Mouse (Mus musculus): ENCODE results near the gene Dchs1.

- TF ChIP-seq CTCF (IDR thresholded peaks at IDR 0.05; ENCODE audit: control insufficient read depth, insufficient read depth, insufficient replicate concordance, low read depth, low read length) (no peak), POLR2A (IDR thresholded peaks at IDR 0.05; ENCODE audit: control insufficient read depth, low read depth, low read length) (no peak)
Measured at GRCm38 (mm10) chr7:105733836-105734235, 53.6 kb downstream of the Dchs1 start.
